Mouse (Mus musculus): Measurements from ENCODE around the gene Plin1.

The Plin1 gene

GRCm38 (mm10) chr7:79736511-79736910 is 3.8 kb upstream of the Plin1 start:
- DNase-seq (ENCODE audit: low read depth, low spot score), result no peak

DNA sequence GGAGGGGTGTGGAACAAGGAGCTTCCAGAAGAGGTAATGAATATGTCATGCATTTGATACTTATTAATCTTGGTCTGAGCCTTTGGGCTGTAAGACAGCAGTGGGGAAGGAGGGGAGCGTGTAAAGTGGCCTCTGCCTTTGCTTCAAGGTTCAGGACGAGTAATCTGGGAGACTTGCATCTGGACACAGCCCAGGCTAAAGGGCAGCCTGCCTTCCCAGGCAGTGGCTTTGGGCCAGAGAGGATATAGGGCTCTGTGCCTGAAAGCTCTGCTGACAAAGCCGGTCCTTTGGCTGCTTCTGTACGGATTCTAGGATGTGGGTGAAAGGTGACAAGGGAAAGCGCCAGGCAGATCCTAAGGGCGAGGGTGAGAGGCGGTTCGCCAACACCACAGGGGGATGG is 1.9 kb upstream of the Plin1 start:
- no peak for DNase-seq (ENCODE audit: low read depth, low spot score)

GRCm38 (mm10) chr7:79731438-79731837 is 1.3 kb downstream of the Plin1 start:
- DNase-seq (ENCODE audit: low read depth, low spot score), result no peak

- peak; percentile 80 for DNase-seq (ENCODE audit: low read depth, low spot score)
Measured at GRCm38 (mm10) chr7:79729743-79730370, 2.8 kb downstream of the Plin1 start.

- peak; percentile 91 for DNase-seq (ENCODE audit: low read depth, low spot score)
Measured at GRCm38 (mm10) chr7:79729169-79729568, 3.5 kb downstream of the Plin1 start.

GRCm38 (mm10) chr7:79728219-79728618 is 4.5 kb downstream of the Plin1 start:
- DNase-seq (ENCODE audit: low read depth, low spot score), result peak; percentile 91

- peak; percentile 82 for DNase-seq (ENCODE audit: low read depth, low spot score)
Measured at GRCm38 (mm10) chr7:79727091-79727490, 5.6 kb downstream of the Plin1 start.

- peak; percentile 69 for DNase-seq (ENCODE audit: low read depth, low spot score)
Measured at GRCm38 (mm10) chr7:79721386-79721977, 11.2 kb downstream of the Plin1 start.

GRCm38 (mm10) chr7:79715187-79715981 is 17.3 kb downstream of the Plin1 start, which contains the start of gene Kif7:
Gene Kif7 (minus strand): TSS chr7:79715720.
- peak; percentile 94 for DNase-seq (ENCODE audit: low read depth, low spot score)

DNA sequence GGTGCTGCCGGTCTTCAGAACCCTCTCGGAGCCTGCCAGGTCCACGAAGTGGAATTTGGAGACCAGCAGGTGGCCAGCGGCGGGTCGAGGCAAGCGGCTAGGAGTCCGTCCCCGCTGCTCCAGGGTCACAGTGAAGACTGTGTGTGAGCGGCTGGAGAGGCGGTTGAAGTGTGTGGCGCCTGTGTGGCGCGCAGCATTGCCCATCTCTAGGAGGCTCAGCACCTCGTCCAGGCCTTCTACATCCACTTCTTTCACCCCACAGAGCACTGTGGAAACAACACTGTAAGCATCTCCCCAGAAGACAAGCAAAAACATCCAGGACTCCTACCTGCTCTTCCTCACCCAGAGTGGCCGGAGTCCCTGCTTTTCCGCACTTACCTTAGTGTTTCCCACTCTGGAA is 21.9 kb downstream of the Plin1 start:
- DNase-seq (ENCODE audit: low read depth, low spot score), result no peak

GRCm38 (mm10) chr7:79710130-79710607 is 22.5 kb downstream of the Plin1 start:
- DNase-seq (ENCODE audit: low read depth, low spot score), result peak; percentile 92

DNA sequence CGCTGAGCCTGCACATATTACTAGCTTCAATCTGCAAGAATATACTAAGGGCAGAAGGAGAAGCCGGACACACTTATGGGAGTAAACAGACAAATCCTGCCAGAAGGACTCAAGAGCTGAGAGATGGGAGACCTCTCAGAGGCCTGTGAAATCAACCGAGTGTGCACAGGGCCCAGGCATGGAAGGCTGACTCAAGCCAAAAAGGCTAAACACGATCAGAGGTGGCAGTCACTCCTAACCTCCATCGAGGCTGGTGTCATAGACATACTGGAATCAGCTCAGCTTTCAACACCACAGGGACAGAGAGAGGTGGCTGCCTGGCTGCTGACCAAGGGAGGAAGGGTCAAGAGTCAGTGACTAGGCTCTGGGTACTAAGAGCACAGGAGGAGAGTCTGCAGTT is 27.5 kb downstream of the Plin1 start:
- DNase-seq (ENCODE audit: low read depth, low spot score), result no peak

GRCm38 (mm10) chr7:79702755-79703154 is 29.9 kb downstream of the Plin1 start:
- no peak for DNase-seq (ENCODE audit: low read depth, low spot score)

DNA sequence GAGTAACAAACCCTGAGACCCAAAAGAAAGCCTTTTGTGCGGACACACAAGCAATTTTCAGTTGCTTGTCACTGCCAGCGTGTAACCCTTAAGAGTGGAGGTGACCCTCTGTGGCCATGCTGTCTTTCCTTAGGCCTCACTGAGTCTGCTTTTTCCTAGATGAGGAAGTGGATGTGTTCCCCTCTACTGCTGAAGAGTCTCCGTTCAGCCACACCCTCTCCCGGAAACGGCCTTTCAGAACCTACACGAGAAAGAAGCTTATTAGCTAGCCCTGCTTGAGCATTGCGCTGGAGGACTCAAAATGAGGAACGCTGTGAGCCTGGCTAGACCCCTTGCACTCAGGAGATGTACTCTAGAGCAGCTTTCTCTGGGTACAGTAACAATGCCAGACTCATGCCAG is 36.2 kb downstream of the Plin1 start:
- no peak for DNase-seq (ENCODE audit: low read depth, low spot score)

DNA sequence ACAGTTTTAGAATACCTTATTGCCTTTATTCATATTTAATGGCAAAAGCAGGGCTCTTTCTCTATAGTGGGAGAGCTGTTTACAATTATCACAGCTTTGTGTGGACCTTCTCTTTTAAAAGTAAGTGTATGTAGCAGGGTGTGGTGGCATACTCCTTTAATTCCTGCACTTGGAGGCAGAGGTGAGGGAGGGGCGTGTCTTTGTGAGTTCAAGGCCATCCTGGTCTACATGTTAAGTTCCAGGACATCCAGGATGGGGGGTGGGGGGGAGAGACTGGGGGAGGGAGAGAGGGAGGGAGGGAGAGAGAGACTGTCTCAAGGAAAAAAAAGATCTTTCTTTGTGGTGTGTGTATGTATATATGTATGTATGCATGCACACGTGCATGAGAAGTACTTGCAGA is 52.5 kb downstream of the Plin1 start:
- peak; percentile 73 for DNase-seq (ENCODE audit: low read depth, low spot score)

GRCm38 (mm10) chr7:79679186-79679585 is 53.5 kb downstream of the Plin1 start:
- DNase-seq (ENCODE audit: low read depth, low spot score), result peak; percentile 60

DNA sequence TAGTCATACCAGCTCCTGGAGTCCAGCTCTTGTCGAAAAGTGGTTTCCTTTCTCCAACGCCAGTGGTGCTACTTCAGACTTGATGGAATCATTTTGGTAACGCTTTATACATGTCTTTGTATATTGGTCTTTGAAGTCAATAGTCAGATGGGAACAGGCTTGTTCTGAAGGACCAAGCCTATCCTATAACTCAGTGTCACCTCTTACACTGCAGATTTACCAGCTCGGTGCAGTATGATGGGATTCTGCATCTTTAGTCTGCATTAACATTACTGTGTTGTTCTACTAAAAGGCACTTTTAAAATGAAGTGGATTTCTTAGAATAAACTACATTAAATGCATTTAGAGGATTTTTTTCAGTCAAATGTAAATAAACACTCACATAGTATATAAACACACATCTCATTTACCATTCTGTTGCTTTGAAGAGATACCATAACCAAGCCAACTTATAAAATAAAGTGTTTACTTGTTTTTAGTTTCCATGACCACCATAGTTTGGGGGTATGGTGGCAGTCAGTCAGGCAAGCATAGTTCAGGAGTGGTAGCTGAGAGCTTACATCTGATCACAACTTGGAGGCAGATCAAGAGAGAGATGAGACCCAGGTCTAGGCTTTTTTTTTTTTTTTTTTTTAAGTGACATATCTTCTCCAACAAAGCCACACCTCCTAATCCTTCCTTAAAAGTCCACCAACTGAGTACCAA is 61.7 kb downstream of the Plin1 start:
- DNase-seq (ENCODE audit: low read depth, low spot score), result no peak
